ENCODE assay signal across 8 mouse cellular contexts in the genomic region with DNA sequence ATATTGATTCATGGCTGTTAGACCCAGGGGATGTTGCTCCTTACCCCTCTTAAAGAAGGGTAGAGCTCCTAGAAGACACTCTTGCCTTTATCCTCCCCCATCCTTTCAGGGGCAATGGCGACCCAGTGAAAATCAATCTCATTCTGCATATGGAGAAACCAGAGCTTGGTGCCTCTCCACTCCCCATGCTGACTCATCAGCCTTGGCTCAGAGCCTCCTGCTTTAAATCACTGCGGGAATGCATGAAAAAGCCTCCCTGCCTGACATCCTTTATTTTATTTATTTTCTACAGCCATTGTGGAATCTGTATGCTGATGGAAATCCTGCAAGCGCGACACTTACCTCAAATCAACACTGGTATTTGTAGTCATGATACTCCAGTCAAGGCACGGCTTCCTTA.
DNase-seq lines count a peak whose midpoint lies in the region; ATAC-seq lines count a peak whose summit lies in the region.

No protein-coding gene starts in this region.

- DNase-seq in cerebellum, postnatal 10 days: peak; percentile 25 to 39
- no peak for DNase-seq in cerebellum, adult 11 months
- DNase-seq in urinary bladder, postnatal 14 days (ENCODE audit: low spot score): peak; percentile 63
- no peak for DNase-seq in urinary bladder, postnatal 10 days (ENCODE audit: low spot score)
- peak; percentile 31 to 46 for DNase-seq in left cerebral cortex, postnatal 10 days (ENCODE audit: extremely low spot score in 1 of 2, low spot score in 2 of 2)
- DNase-seq in right cerebral cortex, postnatal 4 days: peak; percentile 33
- no peak for DNase-seq in lung, adult 18-20 months

- no peak for ATAC-seq in megakaryocyte, adult 5-6 weeks (ENCODE audit: poor library complexity, severe bottlenecking)

- intact Hi-C loops in left cerebral cortex, postnatal 10 days (cut with DNase I): no loop called here

Comparison
In these comparisons a context has a peak if more than half of its experiments do, and no peak if none do; other contexts are left out.
1. DNase-seq: peak in cerebellum, postnatal 10 days (2 of 2), urinary bladder, postnatal 14 days (single experiment), left cerebral cortex, postnatal 10 days (2 of 2) and right cerebral cortex, postnatal 4 days (single experiment); none in cerebellum, adult 11 months (single experiment), urinary bladder, postnatal 10 days (single experiment) and lung, adult 18-20 months (0 of 2).